Comparison of ENCODE assay signal across 7 mouse cellular contexts in genomic region chr8:105326968-105327367, GRCm38 (mm10). TPM values are rescaled to one million over a fixed set of nuclear protein-coding genes. Genes with fewer than 3 reads are reported as not detected.
DNase-seq lines count a peak whose midpoint lies in the region; ATAC-seq lines count a peak whose summit lies in the region.

No protein-coding gene starts in this region.

- no peak for ATAC-seq in megakaryocyte, adult 5-6 weeks (ENCODE audit: poor library complexity, severe bottlenecking)
- ATAC-seq in forebrain, embryonic 12.5 days (ENCODE audit: low FRiP score) = no peak
- no peak for ATAC-seq in limb, embryonic 13.5 days (ENCODE audit: low FRiP score, low read depth)
- no peak for ATAC-seq in stomach, embryonic 14.5 days (ENCODE audit: insufficient number of reproducible peaks, insufficient read depth, low FRiP score, low read depth)
- no peak for ATAC-seq in monocyte, adult 5-6 weeks (replicated peaks; ENCODE audit: insufficient number of reproducible peaks, low FRiP score, low TSS enrichment, poor library complexity, severe bottlenecking)

- no peak overlapping the region; the same call in 1 of the 2 replicates for H3K27ac ChIP-seq in forebrain, embryonic 12.5 days
- peak overlapping the region; percentile 85; the same call in 1 of the 2 replicates for H3K27ac ChIP-seq in limb, embryonic 13.5 days
- peak overlapping the region; percentile 76; the same call in 1 of the 2 replicates for H3K27ac ChIP-seq in stomach, embryonic 14.5 days (ENCODE audit: low read length)

- peak overlapping the region; percentile 79 for H3K9ac ChIP-seq in forebrain, embryonic 12.5 days
- peak overlapping the region; percentile 87 for H3K9ac ChIP-seq in limb, embryonic 13.5 days
- peak overlapping the region; percentile 41 for H3K9ac ChIP-seq in stomach, embryonic 14.5 days (replicated peaks; ENCODE audit: low read depth, low read length)

- H3K4me1 ChIP-seq in megakaryocyte, embryonic 14.5 days = peaks cover 87% of the 10 kb centered on the region
- peaks cover 20% of the 10 kb centered on the region for H3K4me1 ChIP-seq in forebrain, embryonic 12.5 days
- H3K4me1 ChIP-seq in limb, embryonic 13.5 days = peaks cover 25% of the 10 kb centered on the region
- H3K4me1 ChIP-seq in stomach, embryonic 14.5 days (ENCODE audit: control insufficient read depth, insufficient read depth, low read length) = peaks cover 14% of the 10 kb centered on the region; the same call in 1 of the 2 replicates

- intact Hi-C loops in gastrocnemius, postnatal 14 days (cut with DNase I; ENCODE audit: low total_unique reads) = no loop called here

- no peaks in the 10 kb centered on the region for H3K9me3 ChIP-seq in megakaryocyte, embryonic 14.5 days
- H3K9me3 ChIP-seq in forebrain, embryonic 12.5 days = no peaks in the 10 kb centered on the region
- no peaks in the 10 kb centered on the region for H3K9me3 ChIP-seq in limb, embryonic 13.5 days
- H3K9me3 ChIP-seq in stomach, embryonic 14.5 days (ENCODE audit: control insufficient read depth, low read depth, low read length) = no peaks in the 10 kb centered on the region

- WGBS in forebrain, embryonic 12.5 days = 51% methylated on average over 6 of the region's 6 CpGs
- WGBS in limb, embryonic 13.5 days = 44% methylated on average over 6 of the region's 6 CpGs
- WGBS in stomach, embryonic 14.5 days = 35% methylated on average over 6 of the region's 6 CpGs

- no peak for DNase-seq in gastrocnemius, postnatal 14 days

- H3K36me3 ChIP-seq in megakaryocyte, embryonic 14.5 days (replicated peaks; ENCODE audit: low read length) = peaks cover 75% of the 10 kb centered on the region
- peaks cover 50% of the 10 kb centered on the region for H3K36me3 ChIP-seq in forebrain, embryonic 12.5 days (replicated peaks)
- H3K36me3 ChIP-seq in limb, embryonic 13.5 days = peaks cover 55% of the 10 kb centered on the region
- peaks cover 46% of the 10 kb centered on the region for H3K36me3 ChIP-seq in stomach, embryonic 14.5 days (ENCODE audit: control insufficient read depth, insufficient read depth, low read length)

- no peaks in the 10 kb centered on the region for H3K27me3 ChIP-seq in megakaryocyte, embryonic 14.5 days (replicated peaks)
- no peaks in the 10 kb centered on the region for H3K27me3 ChIP-seq in forebrain, embryonic 12.5 days
- H3K27me3 ChIP-seq in limb, embryonic 13.5 days = no peaks in the 10 kb centered on the region
- no peaks in the 10 kb centered on the region for H3K27me3 ChIP-seq in stomach, embryonic 14.5 days (ENCODE audit: control insufficient read depth, insufficient read depth, low read length)

- H3K4me3 ChIP-seq in megakaryocyte, embryonic 14.5 days (replicated peaks) = peak overlapping the region; percentile 96
- peak overlapping the region; percentile 79 for H3K4me3 ChIP-seq in forebrain, embryonic 12.5 days (replicated peaks)
- peak overlapping the region; percentile 81 for H3K4me3 ChIP-seq in limb, embryonic 13.5 days
- H3K4me3 ChIP-seq in stomach, embryonic 14.5 days (ENCODE audit: low read depth, low read length) = peak overlapping the region; percentile 56

- H3K4me2 ChIP-seq in forebrain, embryonic 12.5 days = peak overlapping the region; percentile 88
- H3K4me2 ChIP-seq in limb, embryonic 13.5 days (replicated peaks) = peak overlapping the region; percentile 87
- H3K4me2 ChIP-seq in stomach, embryonic 14.5 days (replicated peaks; ENCODE audit: low read depth, low read length) = peak overlapping the region; percentile 90

RNA-seq across cellular contexts. Expression of gene Tmem208, which starts 0.8 kb away (rescaled TPM):
- 61.6 and 71.6 TPM in 2 replicates for polyA plus RNA-seq in megakaryocyte, embryonic 14.5 days (2012; ENCODE audit: insufficient read depth, low replicate concordance)
- total RNA-seq in megakaryocyte, adult 5-6 weeks (2015) = 65.7 and 72.3 TPM in 2 replicates
- 33.0 and 40.9 TPM in 2 replicates for total RNA-seq in megakaryocyte, adult 5-6 weeks (2017)
- polyA plus RNA-seq in forebrain, embryonic 12.5 days (2016; fragmentation: Nextera tagmentation; extraction: Ambion mirVana) = 87.5 and 89.7 TPM in 2 replicates
- polyA plus RNA-seq in limb, embryonic 13.5 days (2015; fragmentation: Nextera tagmentation; extraction: Ambion mirVana) = 119 and 122 TPM in 2 replicates
- 122 and 128 TPM in 2 replicates for polyA plus RNA-seq in stomach, embryonic 14.5 days (2014; fragmentation: Nextera tagmentation; extraction: Ambion mirVana)
- 10 to 100 TPM; 20.6 to 21.5 TPM for total RNA-seq in gastrocnemius, postnatal 14 days (2021)
- 36.6 to 48.0 TPM (median 42.8 TPM) in 3 replicates for total RNA-seq in monocyte, adult 5-6 weeks (2017)

RNA-seq across cellular contexts. Expression of gene Lrrc29, which starts 0.9 kb away (rescaled TPM):
- polyA plus RNA-seq in megakaryocyte, embryonic 14.5 days (2012; ENCODE audit: insufficient read depth, low replicate concordance) = 13.0 and 15.5 TPM in 2 replicates
- total RNA-seq in megakaryocyte, adult 5-6 weeks (2015) = 0.89 and 1.8 TPM in 2 replicates
- 1.7 and 3.1 TPM in 2 replicates for total RNA-seq in megakaryocyte, adult 5-6 weeks (2017)
- 0.78 and 1.1 TPM in 2 replicates for polyA plus RNA-seq in forebrain, embryonic 12.5 days (2016; fragmentation: Nextera tagmentation; extraction: Ambion mirVana)
- polyA plus RNA-seq in limb, embryonic 13.5 days (2015; fragmentation: Nextera tagmentation; extraction: Ambion mirVana) = 1.8 and 2.7 TPM in 2 replicates
- 2.6 and 3.6 TPM in 2 replicates for polyA plus RNA-seq in stomach, embryonic 14.5 days (2014; fragmentation: Nextera tagmentation; extraction: Ambion mirVana)
- total RNA-seq in gastrocnemius, postnatal 14 days (2021) = 1 to 10 TPM in 1 of 2 experiments, under 1 TPM in 1; 0.76 to 1.6 TPM
- total RNA-seq in monocyte, adult 5-6 weeks (2017) = 1.3 to 2.8 TPM (median 1.7 TPM) in 3 replicates

RNA-seq across cellular contexts. Expression of gene Fhod1, which starts 20.8 kb away (rescaled TPM):
- polyA plus RNA-seq in megakaryocyte, embryonic 14.5 days (2012; ENCODE audit: insufficient read depth, low replicate concordance) = 78.6 and 155 TPM in 2 replicates
- total RNA-seq in megakaryocyte, adult 5-6 weeks (2015) = 10.9 and 12.6 TPM in 2 replicates
- 5.1 and 7.2 TPM in 2 replicates for total RNA-seq in megakaryocyte, adult 5-6 weeks (2017)
- polyA plus RNA-seq in forebrain, embryonic 12.5 days (2016; fragmentation: Nextera tagmentation; extraction: Ambion mirVana) = 1.4 and 1.6 TPM in 2 replicates
- 2.1 and 2.3 TPM in 2 replicates for polyA plus RNA-seq in limb, embryonic 13.5 days (2015; fragmentation: Nextera tagmentation; extraction: Ambion mirVana)
- polyA plus RNA-seq in stomach, embryonic 14.5 days (2014; fragmentation: Nextera tagmentation; extraction: Ambion mirVana) = 3.5 and 6.3 TPM in 2 replicates
- 10 to 100 TPM; 12.1 to 15.6 TPM for total RNA-seq in gastrocnemius, postnatal 14 days (2021)
- total RNA-seq in monocyte, adult 5-6 weeks (2017) = 6.5 to 14.7 TPM (median 8.4 TPM) in 3 replicates

RNA-seq across cellular contexts. Expression of gene Elmo3, which starts 21.6 kb away (rescaled TPM):
- 0.63 TPM in 1 of 2 replicates, not detected in the other for polyA plus RNA-seq in megakaryocyte, embryonic 14.5 days (2012; ENCODE audit: insufficient read depth, low replicate concordance)
- total RNA-seq in megakaryocyte, adult 5-6 weeks (2015) = 0.46 and 0.58 TPM in 2 replicates
- 0.20 and 0.51 TPM in 2 replicates for total RNA-seq in megakaryocyte, adult 5-6 weeks (2017)
- polyA plus RNA-seq in forebrain, embryonic 12.5 days (2016; fragmentation: Nextera tagmentation; extraction: Ambion mirVana) = 1.3 and 1.4 TPM in 2 replicates
- polyA plus RNA-seq in limb, embryonic 13.5 days (2015; fragmentation: Nextera tagmentation; extraction: Ambion mirVana) = 3.9 and 5.1 TPM in 2 replicates
- polyA plus RNA-seq in stomach, embryonic 14.5 days (2014; fragmentation: Nextera tagmentation; extraction: Ambion mirVana) = 14.3 and 15.2 TPM in 2 replicates
- total RNA-seq in gastrocnemius, postnatal 14 days (2021) = under 1 TPM; 0.40 to 0.45 TPM
- 0.21 to 2.5 TPM (median 1.3 TPM) in 3 replicates for total RNA-seq in monocyte, adult 5-6 weeks (2017)

RNA-seq across cellular contexts. Expression of gene Slc9a5, which starts 21.7 kb away (rescaled TPM):
- polyA plus RNA-seq in megakaryocyte, embryonic 14.5 days (2012; ENCODE audit: insufficient read depth, low replicate concordance) = 4.1 and 16.4 TPM in 2 replicates
- 0.56 and 0.87 TPM in 2 replicates for total RNA-seq in megakaryocyte, adult 5-6 weeks (2015)
- 0.73 and 0.77 TPM in 2 replicates for total RNA-seq in megakaryocyte, adult 5-6 weeks (2017)
- 5.6 and 6.4 TPM in 2 replicates for polyA plus RNA-seq in forebrain, embryonic 12.5 days (2016; fragmentation: Nextera tagmentation; extraction: Ambion mirVana)
- 6.0 and 6.4 TPM in 2 replicates for polyA plus RNA-seq in limb, embryonic 13.5 days (2015; fragmentation: Nextera tagmentation; extraction: Ambion mirVana)
- 3.2 and 3.7 TPM in 2 replicates for polyA plus RNA-seq in stomach, embryonic 14.5 days (2014; fragmentation: Nextera tagmentation; extraction: Ambion mirVana)
- 1 to 10 TPM in 1 of 2 experiments, under 1 TPM in 1; 0.84 to 1.0 TPM for total RNA-seq in gastrocnemius, postnatal 14 days (2021)
- total RNA-seq in monocyte, adult 5-6 weeks (2017) = 0.10 TPM in 1 of 3 replicates, not detected in the others

Comparison
In these comparisons a context has a peak if more than half of its experiments do, and no peak if none do; other contexts are left out.
1. RNA of gene Fhod1, which starts 20.8 kb away (polyA plus RNA-seq): 78.6 to 155 TPM in megakaryocyte, embryonic 14.5 days; 3.5 to 6.3 TPM in stomach, embryonic 14.5 days, 2.1 to 2.3 TPM in limb, embryonic 13.5 days and 1.4 to 1.6 TPM in forebrain, embryonic 12.5 days; every median in the first group is over 10 times any median in the second.
2. Peak in every context shown above with its lines, with median percentiles within 50 percentile points of each other: H3K4me3 ChIP-seq, H3K4me2 ChIP-seq and H3K9ac ChIP-seq.